Mouse (Mus musculus) embryonic facial prominence, embryonic 15.5 days (tissue): ENCODE data around the gene Pdss2. TPM values are rescaled to one million over a fixed set of nuclear protein-coding genes. Genes with fewer than 3 reads are reported as not detected.

ENCODE experiments used
- ATAC-seq: fragments of 200-750 bp; cut with Nextera tagmentation; 2 replicates; pipeline ENCODE4 v1.8.0; 2017; ENCODE audit warnings: low read depth, moderate TSS enrichment; ENCODE audit not compliant: insufficient number of reproducible peaks, low FRiP score, low TSS enrichment
- H3K27ac ChIP-seq: fragments of 300-500 bp; sonication (generic); replicated peaks from 2 replicates; pipeline ENCODE4 v1.5.1; 2015; ENCODE audit warnings: mild to moderate bottlenecking, inconsistent platforms
- H3K27me3 ChIP-seq: fragments of 300-500 bp; sonication (generic); 2 replicates; pipeline ENCODE4 v1.6.1; 2015; ENCODE audit warnings: inconsistent platforms
- H3K36me3 ChIP-seq: fragments of 300-500 bp; sonication (generic); 2 replicates; pipeline ENCODE4 v1.6.1; 2015; ENCODE audit warnings: mild to moderate bottlenecking, inconsistent platforms
- H3K4me1 ChIP-seq: fragments of 300-500 bp; sonication (generic); 2 replicates; pipeline ENCODE4 v1.6.1; 2015; ENCODE audit warnings: inconsistent platforms
- H3K4me2 ChIP-seq: fragments of 300-500 bp; sonication (generic); replicated peaks from 2 replicates; pipeline ENCODE4 v1.6.1; 2015; ENCODE audit warnings: mild to moderate bottlenecking, inconsistent platforms
- H3K4me3 ChIP-seq: fragments of 300-500 bp; sonication (generic); replicated peaks from 2 replicates; pipeline ENCODE4 v1.5.1; 2015; ENCODE audit warnings: mild to moderate bottlenecking, inconsistent platforms
- H3K9ac ChIP-seq: fragments of 300-500 bp; sonication (generic); 2 replicates; pipeline ENCODE4 v1.6.1; 2015; ENCODE audit warnings: inconsistent platforms
- H3K9me3 ChIP-seq: fragments of 300-500 bp; sonication (generic); replicated peaks from 2 replicates; pipeline ENCODE4 v1.6.1; 2016; ENCODE audit warnings: inconsistent platforms
- WGBS: fragments of 180-500 bp; shearing (Covaris S2); methylation state at CpG from one replicate; pipeline ENCODE4 v1.1.7; 2015; 5-methylcytosine and 5-hydroxymethylcytosine counted together
- polyA plus RNA-seq: library from polyadenylated mRNA; unstranded; fragments of >200 nt; fragmentation: Nextera tagmentation; extraction: Ambion mirVana; gene quantifications from 2 replicates; pipeline ENCODE4 v1.2.1, GENCODE M21; 2015

Gene Pdss2
- polyA plus RNA-seq, 1 experiment from 2014 or later: 11.2 TPM

DNA sequence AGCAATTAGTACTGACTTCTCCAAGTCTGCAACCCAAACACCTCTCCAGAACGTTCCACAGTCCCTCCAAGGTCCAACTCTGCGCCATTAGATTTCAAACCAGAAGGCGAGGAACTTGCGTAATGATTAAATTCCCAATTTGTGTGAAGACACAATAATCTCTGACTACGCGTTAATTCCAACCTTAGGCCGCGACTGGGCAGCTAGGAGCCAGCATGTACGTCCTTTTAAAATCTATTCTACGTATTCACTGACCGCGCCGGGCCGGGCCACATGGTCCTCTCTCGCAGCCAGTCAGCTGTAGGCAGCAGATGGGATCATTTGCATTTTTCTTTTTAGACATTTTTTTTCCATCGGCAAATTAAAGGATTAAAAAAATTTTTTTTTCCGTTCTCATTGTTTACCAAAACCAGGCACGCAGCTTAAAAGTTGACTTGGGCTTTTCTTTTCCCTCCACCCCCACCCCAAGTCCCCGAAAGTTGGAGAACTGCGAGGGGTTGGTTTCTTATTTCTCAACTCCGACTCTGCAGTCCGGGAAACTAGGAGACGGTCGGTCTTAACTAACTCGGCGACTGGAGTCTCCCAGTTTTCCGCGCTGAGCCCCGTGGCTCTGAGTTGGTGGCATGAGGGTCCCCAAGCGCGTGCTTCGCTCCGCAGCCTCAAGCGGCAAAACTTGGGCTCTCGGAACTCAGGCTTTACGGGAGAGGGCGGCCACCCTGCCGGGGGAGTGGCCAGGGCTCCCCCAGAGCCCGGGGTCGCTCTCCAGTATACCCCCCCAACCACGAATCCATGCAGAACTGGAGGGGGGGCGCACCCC, 256.8 kb downstream of the Pdss2 start:
- Histone ChIP-seq H3K27ac (peak overlapping the region; percentile 97), H3K9ac (peak overlapping the region; percentile 83), H3K4me1 (peaks cover 25% of the 10 kb centered on the region), H3K27me3 (no peaks in the 10 kb centered on the region), H3K9me3 (no peaks in the 10 kb centered on the region), H3K4me3 (peak overlapping the region; percentile 80), H3K4me2 (peak overlapping the region; percentile 81), H3K36me3 (no peaks in the 10 kb centered on the region)
- 0 out of 2 replicates have a peak, but pooled peaks have one; percentile 9 for ATAC-seq
- WGBS: under 1% methylated on average over 42 of the region's 42 CpGs

DNA sequence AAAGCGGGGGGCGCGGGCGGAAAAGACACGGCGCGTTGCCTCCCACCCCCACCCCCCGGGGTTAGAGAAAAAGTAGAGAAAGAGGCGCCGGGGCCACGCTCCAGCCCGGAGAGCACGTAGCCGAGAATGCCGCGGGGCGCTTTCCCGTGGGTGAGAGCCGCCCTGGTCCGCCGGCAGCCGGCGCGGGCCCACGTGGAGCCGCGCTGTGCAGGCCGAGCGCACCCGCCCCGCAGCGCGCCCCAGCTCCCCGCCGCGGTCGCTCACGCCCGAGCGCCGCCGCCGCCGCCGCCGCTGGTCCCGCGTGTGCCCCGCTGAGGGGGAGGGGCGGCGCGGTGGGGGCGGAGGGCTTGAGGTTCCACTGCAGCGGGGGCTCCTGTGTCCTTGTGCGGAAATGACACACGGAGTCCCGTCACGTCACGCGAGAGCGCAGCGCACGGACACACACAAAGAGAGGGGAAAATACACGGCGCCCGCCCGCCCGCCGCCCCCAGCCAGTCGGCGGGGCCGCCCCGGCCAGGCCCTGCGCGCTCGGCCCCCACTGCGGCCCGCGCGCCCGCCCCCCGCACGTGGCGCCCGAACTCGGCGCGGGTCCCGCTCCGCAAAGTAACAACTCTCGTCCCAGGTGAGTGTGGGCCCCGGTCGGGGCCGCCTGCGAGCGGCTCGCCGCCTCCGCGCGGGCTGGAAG, 257.6 kb downstream of the Pdss2 start, which contains the start of gene Bend3:
Bend3 (plus strand) TSS at position 81 of the 685 bp plus-strand sequence.
- Histone ChIP-seq H3K27me3 (no peaks in the 10 kb centered on the region), H3K9me3 (no peaks in the 10 kb centered on the region), H3K4me3 (peak within 1 kb of the TSS; percentile 80), H3K36me3 (no peaks in the 10 kb centered on the region), H3K4me2 (peak within 1 kb of the TSS; percentile 81), H3K27ac (peak within 1 kb of the TSS; percentile 97), H3K9ac (peak within 1 kb of the TSS; percentile 83), H3K4me1 (peaks cover 33% of the 10 kb centered on the region)
- peak; percentile 73 for ATAC-seq
- WGBS: under 1% methylated on average over 95 of the region's 101 CpGs

DNA sequence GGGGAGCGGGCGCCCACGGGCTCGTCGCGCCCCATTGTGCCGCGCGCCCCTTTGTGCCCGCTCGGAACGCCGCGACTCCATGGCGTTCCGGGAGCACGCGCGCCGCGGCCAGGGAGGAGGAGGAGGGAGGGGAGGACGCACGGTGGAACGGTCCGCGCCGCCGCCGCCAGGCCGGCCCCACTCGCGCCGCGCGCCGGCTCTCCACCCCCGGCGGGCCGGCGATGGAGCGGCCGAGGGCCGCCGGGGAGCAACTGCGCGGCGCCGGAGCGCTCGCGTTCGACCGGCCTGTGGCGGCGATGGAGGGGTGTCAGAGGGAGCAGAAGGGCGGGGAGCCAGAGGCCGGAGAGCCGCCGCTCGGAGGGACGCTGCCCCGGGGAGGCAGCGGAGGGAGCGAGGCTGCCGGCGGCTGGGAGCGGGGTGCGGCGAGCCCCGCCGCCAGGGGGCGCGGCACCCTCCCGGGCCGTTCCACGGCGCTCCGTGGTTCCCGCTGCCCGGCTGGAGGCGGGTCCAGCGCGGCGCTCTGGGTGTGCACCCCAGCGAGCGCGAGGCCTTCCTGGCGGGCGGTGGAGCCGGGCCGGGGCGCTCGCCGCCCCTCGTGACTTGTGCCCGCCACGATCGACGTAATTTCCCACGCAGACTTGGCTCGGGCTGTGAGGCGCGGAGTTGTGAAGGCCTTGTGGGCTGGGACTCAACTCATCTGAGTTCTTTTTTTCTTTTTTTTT, 258.3 kb downstream of the Pdss2 start:
- peak; percentile 86 for ATAC-seq
- peak overlapping the region; percentile 80 for H3K4me3 ChIP-seq
- no peaks in the 10 kb centered on the region for H3K36me3 ChIP-seq
- H3K4me1 ChIP-seq: peaks cover 33% of the 10 kb centered on the region
- under 1% methylated on average over 85 of the region's 103 CpGs for WGBS
- H3K9ac ChIP-seq: peak overlapping the region; percentile 83
- no peaks in the 10 kb centered on the region for H3K27me3 ChIP-seq
- peak overlapping the region; percentile 81 for H3K4me2 ChIP-seq
- H3K27ac ChIP-seq: peak overlapping the region; percentile 97
- H3K9me3 ChIP-seq: no peaks in the 10 kb centered on the region

DNA sequence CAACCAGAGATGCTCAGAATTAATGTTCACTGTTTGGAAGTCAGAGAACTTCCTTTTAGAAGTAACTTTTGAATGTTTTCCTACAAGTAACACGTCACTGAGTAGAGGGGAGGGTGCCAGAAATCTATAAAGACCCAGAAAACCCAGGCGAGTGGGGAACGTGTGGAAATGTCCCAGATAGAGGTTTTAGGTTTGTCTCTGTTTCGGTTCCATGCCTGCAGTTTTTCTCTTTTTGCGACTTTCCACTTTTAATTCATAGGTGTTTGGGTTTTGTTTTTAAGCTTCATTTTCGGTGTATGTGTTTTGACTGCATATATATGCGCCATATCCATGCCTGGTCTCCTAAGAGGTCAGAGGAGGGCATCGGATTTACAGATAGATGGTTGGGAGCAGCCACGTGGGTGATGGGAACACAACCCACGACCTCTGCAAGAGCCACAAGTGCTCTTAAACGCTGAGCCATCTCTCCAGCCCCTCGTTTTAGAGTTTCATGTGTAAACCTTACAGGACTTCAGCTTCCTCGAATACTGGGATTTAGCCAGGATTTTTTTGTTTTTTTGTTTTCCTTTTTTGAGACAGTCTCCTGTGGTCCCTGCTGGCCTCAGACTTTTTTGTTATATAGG, 259.1 kb downstream of the Pdss2 start:
- 5% methylated on average over 13 of the region's 13 CpGs for WGBS
- H3K4me1 ChIP-seq: peaks cover 33% of the 10 kb centered on the region
- no peaks in the 10 kb centered on the region for H3K36me3 ChIP-seq
- H3K27me3 ChIP-seq: no peaks in the 10 kb centered on the region
- no peak for ATAC-seq
- H3K4me3 ChIP-seq: peak overlapping the region; percentile 80
- peak overlapping the region; percentile 83 for H3K9ac ChIP-seq
- no peaks in the 10 kb centered on the region for H3K9me3 ChIP-seq
- H3K27ac ChIP-seq: peak overlapping the region; percentile 97
- peak overlapping the region; percentile 81 for H3K4me2 ChIP-seq

DNA sequence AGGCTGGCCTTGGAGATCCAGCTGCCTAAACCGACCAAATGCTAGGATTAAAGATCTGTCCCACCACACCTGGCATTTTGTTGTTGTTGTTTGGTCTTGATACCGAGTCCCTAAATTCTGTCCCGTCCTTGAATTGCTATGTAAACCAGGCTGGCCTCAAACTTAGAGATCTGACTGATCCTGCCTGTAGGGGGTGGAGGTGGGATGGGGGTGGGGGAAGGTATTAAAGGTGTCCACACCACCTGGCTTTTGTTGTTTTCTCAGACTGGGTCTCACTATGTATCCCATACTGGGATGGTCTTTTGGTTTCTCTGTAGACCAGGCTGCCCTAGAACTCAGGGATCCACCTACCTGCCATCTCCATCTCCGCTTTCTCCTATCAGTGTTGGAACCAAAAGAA, 259.9 kb downstream of the Pdss2 start:
- no peak overlapping the region for H3K9ac ChIP-seq
- no peaks in the 10 kb centered on the region for H3K9me3 ChIP-seq
- no peak overlapping the region for H3K27ac ChIP-seq
- WGBS: 39% methylated on average over 4 of the region's 4 CpGs
- H3K4me3 ChIP-seq: no peak overlapping the region
- H3K36me3 ChIP-seq: no peaks in the 10 kb centered on the region
- no peak for ATAC-seq
- no peaks in the 10 kb centered on the region for H3K27me3 ChIP-seq
- H3K4me1 ChIP-seq: peaks cover 33% of the 10 kb centered on the region
- no peak overlapping the region for H3K4me2 ChIP-seq

DNA sequence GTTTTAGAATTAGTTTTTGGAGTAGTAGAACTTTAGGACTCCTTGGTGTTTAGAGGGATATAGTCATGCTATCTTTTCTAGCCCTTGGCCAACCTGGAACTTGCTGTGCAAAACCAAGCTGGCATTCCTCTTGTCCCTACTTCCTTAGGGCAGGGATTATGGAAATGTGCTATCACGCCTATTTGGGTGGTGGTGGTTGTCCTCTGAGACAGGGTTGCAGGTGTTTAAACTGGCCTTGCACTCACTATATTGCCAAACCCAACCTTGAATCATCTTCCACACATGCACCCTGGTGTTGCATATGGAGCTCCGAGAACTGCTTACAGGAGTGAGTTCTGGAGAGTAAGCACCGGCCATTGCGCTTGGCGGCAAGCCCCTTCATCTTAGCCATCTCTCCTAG, 260.7 kb downstream of the Pdss2 start:
- 91% methylated on average over 5 of the region's 5 CpGs for WGBS
- ATAC-seq: no peak
- H3K4me2 ChIP-seq: no peak overlapping the region

DNA sequence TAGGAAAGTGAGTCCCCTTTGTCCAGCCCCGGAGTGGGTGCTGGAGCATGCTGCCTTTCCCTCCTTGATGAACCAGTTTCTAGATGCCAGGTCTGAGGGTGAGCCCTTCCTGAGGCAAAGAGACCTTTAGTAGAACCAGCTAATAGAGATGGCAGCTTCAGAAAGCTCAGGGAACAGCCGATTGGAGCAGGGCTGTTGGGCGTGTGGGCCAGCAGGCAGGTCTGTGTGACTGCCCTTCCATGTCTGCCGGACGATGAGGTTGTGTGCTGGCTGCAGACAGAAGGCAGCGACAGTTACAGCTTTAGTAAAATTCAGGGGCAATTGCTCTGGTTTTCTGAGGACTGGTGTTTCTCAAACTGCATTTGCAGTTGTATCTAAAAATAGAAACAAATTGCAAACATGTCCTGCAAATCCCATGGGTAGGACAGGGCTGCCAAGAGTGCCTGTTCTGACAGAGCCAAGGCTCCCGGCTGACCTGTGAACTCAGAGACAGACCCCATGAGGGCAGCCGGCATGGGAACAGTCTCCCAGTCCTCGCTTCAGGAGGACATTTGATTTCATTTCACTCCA, 262.2 kb downstream of the Pdss2 start:
- H3K9me3 ChIP-seq: no peaks in the 10 kb centered on the region
- H3K4me2 ChIP-seq: no peak overlapping the region
- no peaks in the 10 kb centered on the region for H3K36me3 ChIP-seq
- peaks cover 27% of the 10 kb centered on the region for H3K4me1 ChIP-seq
- no peak for ATAC-seq
- H3K27me3 ChIP-seq: no peaks in the 10 kb centered on the region
- peak overlapping the region; percentile 31; the same call in 1 of the 2 replicates for H3K27ac ChIP-seq
- H3K9ac ChIP-seq: no peak overlapping the region
- WGBS: 24% methylated on average over 9 of the region's 9 CpGs
- H3K4me3 ChIP-seq: no peak overlapping the region

More for the DNA sequence above, 260.7 kb downstream of the Pdss2 start:
- no peak overlapping the region for H3K9ac ChIP-seq
- no peaks in the 10 kb centered on the region for H3K27me3 ChIP-seq
- no peaks in the 10 kb centered on the region for H3K9me3 ChIP-seq
- no peak overlapping the region for H3K4me3 ChIP-seq
- peaks cover 33% of the 10 kb centered on the region for H3K4me1 ChIP-seq
- H3K27ac ChIP-seq: no peak overlapping the region
- no peaks in the 10 kb centered on the region for H3K36me3 ChIP-seq

DNA sequence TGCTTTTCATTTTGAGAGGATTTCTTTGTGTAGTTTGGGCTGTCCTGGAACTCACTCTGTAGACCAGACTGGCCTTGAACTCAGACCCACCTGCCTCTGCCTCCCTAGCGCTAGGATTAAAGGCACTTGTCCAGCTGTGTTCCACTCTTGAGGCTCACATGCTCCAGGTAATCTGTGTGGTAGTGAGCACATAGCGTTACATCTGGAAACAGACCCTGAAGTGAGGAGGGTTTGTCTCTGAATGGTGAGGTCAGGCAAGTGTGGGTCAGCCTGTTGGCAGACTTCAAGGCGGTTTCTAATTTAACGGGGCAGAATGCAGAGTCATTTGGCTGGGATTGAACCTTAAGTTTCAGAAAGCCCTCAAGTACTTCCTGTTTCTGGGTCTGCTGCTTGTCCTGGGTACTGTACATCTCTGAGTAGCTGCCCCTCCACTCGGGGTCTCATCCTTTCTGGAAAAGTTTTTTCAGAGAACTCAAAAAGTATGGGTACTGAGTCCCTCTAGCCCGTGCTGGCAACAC, 264.5 kb downstream of the Pdss2 start:
- H3K4me2 ChIP-seq: no peak overlapping the region
- no peaks in the 10 kb centered on the region for H3K27me3 ChIP-seq
- peaks cover 28% of the 10 kb centered on the region for H3K4me1 ChIP-seq
- no peak overlapping the region for H3K9ac ChIP-seq
- no peaks in the 10 kb centered on the region for H3K9me3 ChIP-seq
- ATAC-seq: no peak
- H3K27ac ChIP-seq: no peak overlapping the region
- H3K4me3 ChIP-seq: no peak overlapping the region
- H3K36me3 ChIP-seq: no peaks in the 10 kb centered on the region
- WGBS: 82% methylated on average over 6 of the region's 6 CpGs

DNA sequence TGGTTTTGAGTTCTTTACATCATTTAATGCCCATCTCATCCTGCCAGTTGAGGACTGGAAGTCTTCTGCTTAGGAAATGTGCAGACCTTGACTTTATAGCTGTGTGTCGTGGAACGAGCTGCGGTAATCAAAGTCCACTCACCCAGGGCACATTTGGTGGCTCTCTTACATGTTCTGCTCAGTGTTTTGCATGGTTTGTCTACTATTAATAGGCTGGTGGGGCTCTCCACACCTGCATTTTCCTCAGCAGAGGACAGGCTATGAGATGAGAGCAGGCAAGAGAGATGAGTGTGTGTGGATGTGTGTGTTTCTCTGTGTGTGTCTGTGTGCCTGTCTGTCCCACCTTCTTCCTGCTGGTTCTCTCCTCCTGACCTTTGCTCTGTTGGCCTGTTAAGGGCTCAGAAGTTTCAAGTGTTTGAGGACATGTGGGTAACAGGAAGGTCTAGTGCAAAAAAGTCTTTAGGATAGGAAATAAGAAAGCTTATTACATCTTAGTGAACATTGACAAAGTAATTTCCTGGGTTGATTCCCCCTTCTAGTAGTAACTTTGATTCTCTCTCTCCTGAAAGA, 266.2 kb downstream of the Pdss2 start:
- Histone ChIP-seq H3K36me3 (no peaks in the 10 kb centered on the region), H3K9me3 (no peaks in the 10 kb centered on the region), H3K9ac (no peak overlapping the region), H3K4me2 (no peak overlapping the region), H3K4me1 (peaks cover 21% of the 10 kb centered on the region), H3K4me3 (no peak overlapping the region), H3K27me3 (no peaks in the 10 kb centered on the region), H3K27ac (no peak overlapping the region)
- 87% methylated on average over 3 of the region's 3 CpGs for WGBS
- no peak for ATAC-seq

DNA sequence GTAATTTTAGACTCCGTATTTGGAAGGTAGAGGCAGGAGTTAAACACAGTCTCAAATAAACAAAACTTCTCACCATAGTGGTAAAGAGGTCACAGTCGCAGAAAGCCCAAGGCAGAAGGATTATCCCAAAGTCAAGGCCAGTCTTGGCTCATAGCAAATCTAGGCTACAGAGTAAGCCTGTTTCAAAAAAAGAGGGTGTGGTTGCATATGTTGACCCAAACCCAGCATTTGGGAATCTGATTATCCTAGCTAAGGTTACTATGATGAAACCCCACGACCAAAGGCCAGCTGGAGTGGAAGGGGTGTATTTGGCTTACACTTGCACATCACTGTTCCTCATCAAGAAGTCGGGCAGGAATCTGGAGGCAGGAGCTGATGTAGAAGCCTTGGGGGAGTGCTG, 267.0 kb downstream of the Pdss2 start:
- no peak overlapping the region for H3K4me3 ChIP-seq
- H3K36me3 ChIP-seq: no peaks in the 10 kb centered on the region
- no peaks in the 10 kb centered on the region for H3K27me3 ChIP-seq
- no peak overlapping the region for H3K27ac ChIP-seq
- ATAC-seq: no peak
- no peak overlapping the region for H3K9ac ChIP-seq
- no peak overlapping the region for H3K4me2 ChIP-seq
- H3K4me1 ChIP-seq: peaks cover 13% of the 10 kb centered on the region
- WGBS: 58% methylated on average over 4 of the region's 4 CpGs
- H3K9me3 ChIP-seq: no peaks in the 10 kb centered on the region
